Mouse (Mus musculus) heart, adult 2 months (tissue): ENCODE measurements around the gene D1Pas1.

Source experiments
- CTCF ChIP-seq: fragments of 200-600 bp; IDR thresholded peaks from 2 replicates; pipeline ENCODE4 v1.8.1; 2022; ENCODE audit warnings: antibody characterized with exemption, mild to moderate bottlenecking, moderate library complexity
- EP300 ChIP-seq: fragments of 200-500 bp; IDR thresholded peaks from 2 replicates; pipeline ENCODE4 v1.6.1; 2011; ENCODE audit warnings: low read depth, low read length, control low read depth; ENCODE audit not compliant: insufficient read depth
- POLR2A ChIP-seq: fragments of 200-500 bp; IDR thresholded peaks from 2 replicates; pipeline ENCODE4 v1.6.1; 2011; ENCODE audit warnings: mild to moderate bottlenecking, low read depth, low read length, control low read depth; ENCODE audit not compliant: insufficient read depth

GRCm38 (mm10) chr1:186985131-186985530, 17.9 kb downstream of the D1Pas1 start:
- TF ChIP-seq POLR2A (no peak), CTCF (no peak), EP300 (no peak)
